Mouse (Mus musculus): ENCODE measurements around the gene Tmem245. TPM values are rescaled to one million over a fixed set of nuclear protein-coding genes. Genes with fewer than 3 reads are reported as not detected.

The Tmem245 gene
- polyA plus RNA-seq, 1 experiment from 2014 or later: 12.8 TPM

- H3K9ac ChIP-seq: no peak overlapping the region
- no peak overlapping the region for H3K4me2 ChIP-seq
- no peak overlapping the region for H3K4me3 ChIP-seq (replicated peaks)
- H3K27me3 ChIP-seq: no peaks in the 10 kb centered on the region
- 76% methylated on average over 13 of the region's 13 CpGs for WGBS
- no peak for ATAC-seq (ENCODE audit: low FRiP score)
- H3K4me1 ChIP-seq: peaks cover 6% of the 10 kb centered on the region; the same call in 1 of the 2 replicates
- peaks cover 55% of the 10 kb centered on the region for H3K36me3 ChIP-seq (replicated peaks)
- 0 out of 2 replicates have a peak overlapping the region, but pooled peaks have one; percentile 19 for H3K27ac ChIP-seq
- no peaks in the 10 kb centered on the region for H3K9me3 ChIP-seq
Observed at GRCm38 (mm10) chr4:56831013-56831609, 116.1 kb downstream of the Tmem245 start.

GRCm38 (mm10) chr4:56829511-56829921, 117.7 kb downstream of the Tmem245 start:
- Histone ChIP-seq H3K36me3 (replicated peaks) (peaks cover 52% of the 10 kb centered on the region), H3K27ac (peak overlapping the region; percentile 65), H3K9me3 (no peaks in the 10 kb centered on the region), H3K4me2 (no peak overlapping the region), H3K9ac (no peak overlapping the region), H3K4me1 (peaks cover 6% of the 10 kb centered on the region; the same call in 1 of the 2 replicates), H3K4me3 (replicated peaks) (no peak overlapping the region), H3K27me3 (no peaks in the 10 kb centered on the region)
- peak; percentile 69 for ATAC-seq (ENCODE audit: low FRiP score)
- 41% methylated on average over 7 of the region's 7 CpGs for WGBS

GRCm38 (mm10) chr4:56828932-56829331, 118.3 kb downstream of the Tmem245 start:
- Histone ChIP-seq H3K27me3 (no peaks in the 10 kb centered on the region), H3K36me3 (replicated peaks) (peaks cover 55% of the 10 kb centered on the region), H3K4me1 (peaks cover 6% of the 10 kb centered on the region; the same call in 1 of the 2 replicates), H3K9ac (no peak overlapping the region), H3K9me3 (no peaks in the 10 kb centered on the region), H3K27ac (no peak overlapping the region), H3K4me2 (no peak overlapping the region), H3K4me3 (replicated peaks) (no peak overlapping the region)
- ATAC-seq (ENCODE audit: low FRiP score): no peak
- WGBS: 79% methylated on average over 3 of the region's 3 CpGs

GRCm38 (mm10) chr4:56824231-56824630, 123.0 kb downstream of the Tmem245 start:
- Histone ChIP-seq H3K9me3 (no peaks in the 10 kb centered on the region), H3K4me2 (no peak overlapping the region), H3K36me3 (replicated peaks) (peaks cover 33% of the 10 kb centered on the region), H3K4me3 (replicated peaks) (no peak overlapping the region), H3K4me1 (no peaks in the 10 kb centered on the region), H3K9ac (no peak overlapping the region), H3K27ac (no peak overlapping the region), H3K27me3 (no peaks in the 10 kb centered on the region)
- WGBS: 91% methylated on average over 9 of the region's 9 CpGs
- ATAC-seq (ENCODE audit: low FRiP score): no peak

GRCm38 (mm10) chr4:56820017-56820550, 127.2 kb downstream of the Tmem245 start:
- no peak overlapping the region for H3K27ac ChIP-seq
- 0 out of 2 replicates have a peak, but pooled peaks have one; percentile 58 for ATAC-seq (ENCODE audit: low FRiP score)

More at GRCm38 (mm10) chr4:56820017-56820550, 127.2 kb downstream of the Tmem245 start:
- peaks cover 22% of the 10 kb centered on the region for H3K36me3 ChIP-seq (replicated peaks)
- H3K27me3 ChIP-seq: no peaks in the 10 kb centered on the region
- H3K4me2 ChIP-seq: no peak overlapping the region
- no peaks in the 10 kb centered on the region for H3K9me3 ChIP-seq
- no peak overlapping the region for H3K4me3 ChIP-seq (replicated peaks)
- no peaks in the 10 kb centered on the region for H3K4me1 ChIP-seq
- H3K9ac ChIP-seq: no peak overlapping the region

MicroRNA genes within 50 kb of the gene (microRNA counts, 519-probe panel; counts per million panel counts)
- 4,077 counts per million, percentile 48 among the panel's probes with 10 or more counts for microRNA mmu-miR-32

Small RNA genes lying within 50 kb of the gene (microRNA-seq; reads per million reads assigned to microRNA genes)
- gene Mir32: 416 reads per million, percentile 67 among the genes with 10 or more reads in this experiment

Other genes with a start within 250 kb of the Tmem245 start
- gene Gm26657, start 207.4 kb downstream of the Tmem245 start, polyA plus RNA-seq (2016; fragmentation: Nextera tagmentation; extraction: Ambion mirVana): not detected in 2 replicates
- gene Actl7b, start 206.0 kb downstream of the Tmem245 start, polyA plus RNA-seq (2016; fragmentation: Nextera tagmentation; extraction: Ambion mirVana): not detected in 2 replicates
- gene Actl7a, start 204.0 kb downstream of the Tmem245 start, polyA plus RNA-seq (2016; fragmentation: Nextera tagmentation; extraction: Ambion mirVana): not detected in 2 replicates
- 84.7 and 90.3 TPM in 2 replicates for gene Elp1, start 145.1 kb downstream of the Tmem245 start, polyA plus RNA-seq (2016; fragmentation: Nextera tagmentation; extraction: Ambion mirVana)
- 20.6 and 21.9 TPM in 2 replicates for gene Fam206a, start 145.1 kb downstream of the Tmem245 start, polyA plus RNA-seq (2016; fragmentation: Nextera tagmentation; extraction: Ambion mirVana)
- 26.6 and 28.6 TPM in 2 replicates for gene Ctnnal1, start 82.2 kb downstream of the Tmem245 start, polyA plus RNA-seq (2016; fragmentation: Nextera tagmentation; extraction: Ambion mirVana)
- gene Frrs1l, start 43.0 kb upstream of the Tmem245 start, polyA plus RNA-seq (2016; fragmentation: Nextera tagmentation; extraction: Ambion mirVana): 9.7 and 10.2 TPM in 2 replicates
- gene Epb41l4b, start 196.0 kb upstream of the Tmem245 start, polyA plus RNA-seq (2016; fragmentation: Nextera tagmentation; extraction: Ambion mirVana): 0.54 and 0.64 TPM in 2 replicates

All from forebrain, embryonic 12.5 days (tissue).